Mouse (Mus musculus) R1 (cell line): ENCODE data around the gene Kif5c.

Source experiments
- DNase-seq: peaks from one replicate; pipeline ENCODE4 v3.0.0-alpha.2; 2018; ENCODE audit warnings: low read depth, low spot score

Gene Kif5c

GRCm38 (mm10) chr2:49618829-49619718, at the start of gene Kif5c:
Kif5c (plus strand) TSS chr2:49619298.
- peak; percentile 86 for DNase-seq

DNA sequence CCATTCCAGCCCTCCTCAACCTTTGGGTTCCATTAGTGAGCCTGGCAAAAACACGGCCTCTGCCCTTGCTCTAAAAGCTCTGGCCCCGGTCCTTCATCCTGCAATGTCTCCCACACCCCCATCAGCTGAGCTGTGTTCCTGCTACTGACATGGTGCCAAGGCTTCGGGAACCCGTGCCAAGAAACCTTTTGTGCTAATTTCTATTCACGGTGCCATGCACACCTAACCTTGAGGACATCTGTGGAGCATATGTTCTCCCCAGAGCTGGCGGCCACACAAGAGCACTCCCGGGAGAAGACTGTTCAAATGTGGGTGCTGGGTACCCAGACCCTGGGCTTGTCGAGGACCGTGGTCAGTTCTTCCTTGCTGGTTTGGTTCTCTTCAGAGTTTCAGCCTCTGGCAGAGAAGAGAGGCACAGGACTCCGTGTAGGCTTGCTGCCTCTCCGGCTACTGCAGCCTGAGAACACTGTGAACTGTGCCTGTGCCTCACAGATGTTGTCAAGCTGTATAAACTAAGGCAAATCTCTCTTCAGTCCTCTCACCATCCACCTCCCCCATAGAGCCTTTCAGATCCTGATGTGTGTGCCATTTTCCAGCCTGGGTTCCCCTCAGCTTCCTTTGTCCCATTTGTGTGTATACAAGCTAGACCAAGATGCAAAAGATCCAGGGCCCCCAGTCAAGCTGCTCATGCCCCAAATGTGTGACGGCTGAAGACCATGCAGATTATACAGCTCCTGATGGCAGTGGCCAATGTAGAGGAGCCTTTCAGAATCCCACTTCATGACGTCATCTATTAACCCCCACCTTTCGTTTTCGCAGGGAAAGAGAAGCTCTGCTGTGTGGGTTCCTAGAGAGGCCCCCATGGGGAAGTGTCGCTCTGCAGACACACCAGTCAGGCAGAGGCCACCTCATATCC, 49.0 kb upstream of the Kif5c start:
- no peak for DNase-seq

GRCm38 (mm10) chr2:49570778-49571101, 48.4 kb upstream of the Kif5c start:
- no peak for DNase-seq

DNA sequence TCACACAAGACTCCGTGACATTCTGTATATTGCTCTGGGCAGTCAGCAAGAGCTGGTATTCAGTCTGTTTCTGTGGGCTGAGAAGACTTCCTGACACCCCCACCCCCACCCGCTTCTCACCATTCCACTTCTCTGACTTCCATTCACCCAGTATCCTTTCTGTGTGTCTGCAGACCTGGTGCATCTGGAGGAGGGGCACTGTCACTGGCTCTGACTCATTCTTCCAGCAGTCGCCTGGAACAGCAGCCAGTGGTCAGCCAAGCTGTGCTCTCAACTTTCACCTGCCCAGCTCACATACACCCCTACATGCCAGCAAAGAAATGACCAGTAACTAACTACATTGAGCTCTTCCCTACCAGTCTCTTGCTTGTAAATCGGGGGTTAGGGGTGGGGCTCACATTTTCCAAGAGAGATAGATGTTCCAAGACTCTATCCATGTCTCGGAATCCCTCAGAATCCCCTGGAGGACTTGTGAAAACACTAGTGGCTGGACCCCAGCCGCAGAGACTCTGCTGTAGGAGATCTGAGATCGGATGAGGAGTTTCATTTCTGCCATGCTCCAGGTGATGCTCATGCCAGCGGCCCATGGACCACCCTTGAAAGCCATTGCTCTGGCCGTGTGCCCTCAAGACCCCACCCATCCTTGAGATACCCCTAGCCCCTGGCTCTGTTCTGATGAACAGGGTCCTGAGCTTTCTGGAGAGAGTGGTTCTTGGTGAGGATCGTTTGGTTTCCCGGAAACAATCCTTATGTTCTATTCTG, 47.8 kb upstream of the Kif5c start:
- no peak for DNase-seq

GRCm38 (mm10) chr2:49572111-49572642, 46.9 kb upstream of the Kif5c start:
- no peak for DNase-seq

DNA sequence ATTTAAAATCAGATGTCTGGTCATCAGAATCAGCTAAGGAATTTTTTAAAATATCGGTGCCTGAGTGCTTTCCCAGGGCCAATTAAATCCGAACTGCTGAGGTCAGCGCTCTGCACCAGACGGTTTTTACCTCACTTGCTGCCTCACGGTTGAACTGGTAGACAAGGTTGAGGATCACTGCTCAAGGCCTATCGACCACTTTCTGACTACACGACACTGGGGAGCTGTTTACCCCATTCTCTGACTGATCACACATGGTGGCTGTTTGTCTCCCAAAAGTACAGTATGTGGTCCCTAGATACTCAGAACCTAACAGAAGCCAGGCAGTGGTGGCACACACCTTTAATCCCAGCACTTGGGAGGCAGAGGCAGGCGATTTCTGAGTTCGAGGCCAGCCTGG, 46.4 kb upstream of the Kif5c start:
- DNase-seq: no peak

DNA sequence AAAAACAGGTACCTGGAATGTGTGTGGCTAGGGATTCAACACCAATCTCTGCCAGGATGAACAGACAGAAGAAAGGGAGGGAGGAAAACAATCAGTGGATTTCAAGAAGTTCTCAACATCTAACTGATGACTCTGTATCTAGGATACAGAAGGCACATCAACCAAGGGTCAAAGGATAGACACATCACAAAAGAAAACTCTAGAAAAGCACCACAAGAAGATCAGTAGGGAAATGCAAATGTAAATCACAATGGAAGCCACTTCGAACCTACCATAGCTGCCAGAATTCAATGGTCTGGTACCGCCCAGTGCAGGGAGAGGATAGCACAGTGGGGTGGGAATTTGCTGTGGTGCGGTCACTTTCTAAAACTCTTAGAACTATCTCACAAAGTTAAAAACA, 45.8 kb upstream of the Kif5c start:
- peak; percentile 52 for DNase-seq

DNA sequence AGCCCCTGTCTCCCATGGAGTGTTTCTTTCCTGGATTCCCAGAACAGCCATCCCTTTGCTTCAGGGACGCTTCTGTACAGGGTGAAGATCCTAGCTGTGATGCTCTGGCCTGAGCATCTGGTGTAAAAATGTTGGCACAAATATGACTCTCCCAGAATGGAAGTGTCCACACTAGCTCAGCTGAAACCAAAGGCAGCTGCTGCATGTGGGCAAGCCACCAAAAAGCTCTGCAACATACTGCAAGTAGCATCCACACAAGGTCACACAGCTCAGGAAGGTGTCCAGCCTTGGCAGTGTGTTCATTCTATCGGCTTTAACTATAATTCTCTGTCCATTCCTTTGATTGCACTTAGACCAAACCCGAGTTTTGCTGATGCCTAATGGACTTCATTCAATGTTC, 38.5 kb upstream of the Kif5c start:
- no peak for DNase-seq

DNA sequence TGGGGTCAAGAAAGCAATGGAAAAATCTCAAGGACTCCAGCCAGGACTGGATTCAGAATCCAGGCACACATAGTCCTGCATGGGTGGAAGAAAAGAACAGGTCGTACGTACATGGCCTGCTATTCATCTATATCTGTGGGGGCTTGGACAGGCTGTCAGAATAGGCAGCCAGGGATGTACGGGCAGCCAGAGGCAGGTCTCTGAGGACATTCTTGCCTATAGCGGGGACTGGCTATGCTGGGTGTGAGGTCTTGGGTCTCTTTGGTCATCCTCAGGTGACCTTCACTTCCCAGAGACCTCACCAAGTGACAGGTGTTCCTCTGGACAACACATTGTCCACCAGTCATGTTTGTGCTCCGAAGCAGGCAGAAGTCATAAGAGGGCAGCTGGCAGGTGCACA, 36.6 kb upstream of the Kif5c start:
- no peak for DNase-seq

DNA sequence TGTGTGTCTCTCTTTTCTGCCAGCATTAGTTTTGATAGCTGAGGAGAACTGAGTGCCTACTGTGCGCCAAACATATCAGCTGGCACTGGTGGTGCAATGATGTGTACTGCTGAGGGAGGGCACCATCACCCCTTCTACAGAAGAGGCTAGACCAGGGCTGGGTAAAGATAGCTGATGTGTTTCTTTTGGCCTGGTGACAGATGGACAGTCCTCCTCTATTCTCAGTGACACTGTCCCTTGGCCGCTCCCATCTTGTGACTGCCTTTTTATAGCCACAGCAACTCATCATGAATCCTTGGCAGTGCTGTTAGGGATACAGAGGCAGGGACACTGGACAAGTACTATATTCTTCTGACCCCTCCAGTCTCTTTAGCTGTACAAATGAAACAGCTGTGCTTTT, 35.8 kb upstream of the Kif5c start:
- no peak for DNase-seq

- DNase-seq: no peak
These were observed 28.6 kb upstream of the Kif5c start for GRCm38 (mm10) chr2:49590450-49590849.

GRCm38 (mm10) chr2:49592926-49593325, 26.2 kb upstream of the Kif5c start:
- DNase-seq: no peak

DNA sequence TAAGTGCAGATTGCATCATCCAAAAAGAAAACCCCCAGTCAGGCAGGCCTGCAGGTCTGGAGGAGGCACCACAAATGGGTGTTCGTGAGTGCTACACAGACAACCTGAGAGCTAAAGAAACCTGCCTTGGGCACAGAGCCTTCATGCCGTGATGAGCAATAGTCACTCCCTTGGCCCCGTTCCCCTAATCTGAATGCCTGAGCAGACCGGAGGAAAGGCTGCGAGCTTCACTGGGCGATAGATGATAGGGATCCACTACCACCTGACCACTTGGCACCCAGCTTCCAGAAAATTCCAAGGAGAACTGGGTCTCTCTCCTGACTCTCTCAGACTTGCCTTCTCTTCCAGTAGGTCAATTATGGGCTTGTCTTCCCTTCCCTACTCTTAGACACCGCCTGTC, 24.2 kb upstream of the Kif5c start:
- DNase-seq: no peak

GRCm38 (mm10) chr2:49596318-49596717, 22.8 kb upstream of the Kif5c start:
- DNase-seq: no peak

- no peak for DNase-seq
These were observed 18.9 kb upstream of the Kif5c start for GRCm38 (mm10) chr2:49600021-49600681.

- no peak for DNase-seq
These were observed 16.2 kb upstream of the Kif5c start for GRCm38 (mm10) chr2:49602791-49603349.

DNA sequence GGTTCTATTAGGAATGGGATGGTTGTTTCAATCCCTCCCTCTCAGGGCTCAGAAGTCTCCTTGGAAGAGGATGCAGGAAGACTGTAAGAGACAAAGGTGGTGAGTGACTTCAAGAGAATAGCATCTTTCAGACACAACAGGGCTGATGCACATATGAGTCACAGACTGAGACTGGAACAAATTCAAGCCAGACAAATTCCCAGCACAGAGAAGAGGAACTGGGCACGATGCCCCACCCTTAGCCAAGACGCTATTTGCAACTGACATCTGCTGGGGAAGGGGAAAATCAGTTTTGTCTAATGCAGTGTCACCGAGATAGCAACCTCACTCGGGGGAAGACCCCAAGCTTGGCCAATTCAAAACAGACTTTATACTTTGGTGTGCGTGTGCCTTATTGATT, 9.5 kb upstream of the Kif5c start:
- DNase-seq: no peak

- DNase-seq: no peak
These were observed 2.3 kb upstream of the Kif5c start for GRCm38 (mm10) chr2:49616765-49617164.

DNA sequence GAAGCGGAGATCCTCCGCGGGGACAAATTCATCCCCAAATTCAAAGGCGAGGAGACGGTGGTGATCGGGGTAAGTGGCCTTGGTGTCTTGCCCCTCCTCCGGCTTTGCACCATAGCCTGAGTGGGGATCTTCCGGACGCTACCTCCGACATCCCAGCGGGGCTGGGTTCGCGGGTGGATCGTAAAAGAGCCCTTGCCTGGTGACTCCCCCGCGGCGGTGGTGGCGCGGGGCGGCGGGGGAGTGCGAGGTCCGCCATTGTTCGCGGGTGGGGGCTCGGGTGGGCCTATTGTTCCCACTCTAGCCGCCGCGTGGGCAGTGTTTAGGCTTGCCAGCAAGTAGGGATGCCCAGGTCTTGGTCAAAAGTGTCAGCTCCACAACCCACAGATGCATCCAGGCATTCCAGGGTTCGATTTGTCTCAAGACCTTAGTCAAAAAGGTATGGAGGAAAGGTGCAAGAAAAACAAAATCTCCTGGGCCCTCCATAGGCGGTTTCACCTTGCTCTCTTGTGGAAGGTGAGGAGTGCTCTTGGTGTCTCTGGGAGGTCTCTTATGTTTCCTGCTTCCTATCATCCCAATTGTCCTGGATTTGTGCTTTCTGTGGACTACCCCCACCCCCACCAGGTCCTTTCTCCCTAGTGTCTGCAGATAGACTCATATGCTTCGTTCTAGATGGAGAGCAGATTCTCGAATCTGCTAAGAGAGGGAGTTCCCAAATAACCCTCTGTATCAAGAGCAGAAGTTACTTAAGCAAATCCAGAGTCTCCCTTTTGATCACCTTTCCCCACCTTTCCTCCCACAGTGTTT, 823 bp downstream of the Kif5c start:
- peak; percentile 31 for DNase-seq

DNA sequence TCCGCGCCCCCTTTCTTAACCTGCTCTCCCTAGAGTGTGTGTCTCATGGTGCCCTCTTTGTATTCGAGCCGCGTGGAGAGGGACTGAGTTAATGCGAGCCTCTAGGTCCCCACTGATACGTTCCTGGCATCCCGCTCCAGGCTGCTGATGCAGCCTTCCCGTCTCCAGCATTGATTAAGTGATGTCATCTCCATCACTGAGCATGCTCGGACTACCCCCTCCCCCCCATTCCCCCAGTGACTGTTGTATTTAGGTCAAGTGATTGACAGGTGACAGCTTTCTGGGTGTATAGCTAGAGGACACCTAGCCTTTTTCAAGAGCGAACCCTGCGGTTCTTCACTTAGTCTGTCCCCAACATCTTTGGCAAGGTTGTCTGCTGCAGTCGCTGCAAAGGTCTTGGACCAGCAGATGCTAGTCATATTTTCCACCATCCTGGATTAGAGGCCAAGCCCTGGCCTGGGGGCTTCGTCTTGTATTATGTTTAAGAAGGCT, 1.6 kb downstream of the Kif5c start:
- DNase-seq: no peak
